Mouse (Mus musculus) forebrain, embryonic 15.5 days (tissue): ENCODE measurements around the gene Araf. TPM values are rescaled to one million over a fixed set of nuclear protein-coding genes. Genes with fewer than 3 reads are reported as not detected.

ENCODE experiments used
- ATAC-seq: fragments of 200-750 bp; cut with Nextera tagmentation; replicated peaks from 2 replicates; pipeline ENCODE4 v1.8.0; 2017; ENCODE audit warnings: mild to moderate bottlenecking, moderate TSS enrichment, moderate library complexity
- H3K27ac ChIP-seq: fragments of 300-500 bp; sonication (generic); replicated peaks from 2 replicates; pipeline ENCODE4 v1.5.1; 2015; ENCODE audit warnings: mild to moderate bottlenecking, inconsistent platforms
- H3K27me3 ChIP-seq: fragments of 300-500 bp; sonication (generic); 2 replicates; pipeline ENCODE4 v1.6.1; 2015; ENCODE audit warnings: inconsistent platforms
- H3K36me3 ChIP-seq: fragments of 300-500 bp; sonication (generic); 2 replicates; pipeline ENCODE4 v1.6.1; 2015; ENCODE audit warnings: mild to moderate bottlenecking, inconsistent platforms
- H3K4me1 ChIP-seq: fragments of 300-500 bp; sonication (generic); 2 replicates; pipeline ENCODE4 v1.6.1; 2015; ENCODE audit warnings: inconsistent platforms
- H3K4me2 ChIP-seq: fragments of 300-500 bp; sonication (generic); replicated peaks from 2 replicates; pipeline ENCODE4 v1.6.1; 2015; ENCODE audit warnings: mild to moderate bottlenecking, inconsistent platforms
- H3K4me3 ChIP-seq: fragments of 300-500 bp; sonication (generic); 2 replicates; pipeline ENCODE4 v1.5.1; 2015; ENCODE audit warnings: mild to moderate bottlenecking, inconsistent platforms
- H3K9ac ChIP-seq: fragments of 300-500 bp; sonication (generic); replicated peaks from 2 replicates; pipeline ENCODE4 v1.6.1; 2015; ENCODE audit warnings: mild to moderate bottlenecking, inconsistent platforms
- H3K9me3 ChIP-seq: fragments of 300-500 bp; sonication (generic); 2 replicates; pipeline ENCODE4 v1.6.1; 2016; ENCODE audit warnings: inconsistent platforms
- WGBS: fragments of 180-500 bp; shearing (Covaris S2); methylation state at CpG from one replicate; pipeline ENCODE4 v1.1.7; 2015; ENCODE audit warnings: mixed read lengths; 5-methylcytosine and 5-hydroxymethylcytosine counted together
- polyA plus RNA-seq: library from polyadenylated mRNA; unstranded; fragments of >200 nt; fragmentation: Nextera tagmentation; extraction: Ambion mirVana; gene quantifications from 2 replicates; pipeline ENCODE4 v1.2.1, GENCODE M21; 2015

Araf gene
- polyA plus RNA-seq, 1 experiment from 2014 or later: 234 TPM

DNA sequence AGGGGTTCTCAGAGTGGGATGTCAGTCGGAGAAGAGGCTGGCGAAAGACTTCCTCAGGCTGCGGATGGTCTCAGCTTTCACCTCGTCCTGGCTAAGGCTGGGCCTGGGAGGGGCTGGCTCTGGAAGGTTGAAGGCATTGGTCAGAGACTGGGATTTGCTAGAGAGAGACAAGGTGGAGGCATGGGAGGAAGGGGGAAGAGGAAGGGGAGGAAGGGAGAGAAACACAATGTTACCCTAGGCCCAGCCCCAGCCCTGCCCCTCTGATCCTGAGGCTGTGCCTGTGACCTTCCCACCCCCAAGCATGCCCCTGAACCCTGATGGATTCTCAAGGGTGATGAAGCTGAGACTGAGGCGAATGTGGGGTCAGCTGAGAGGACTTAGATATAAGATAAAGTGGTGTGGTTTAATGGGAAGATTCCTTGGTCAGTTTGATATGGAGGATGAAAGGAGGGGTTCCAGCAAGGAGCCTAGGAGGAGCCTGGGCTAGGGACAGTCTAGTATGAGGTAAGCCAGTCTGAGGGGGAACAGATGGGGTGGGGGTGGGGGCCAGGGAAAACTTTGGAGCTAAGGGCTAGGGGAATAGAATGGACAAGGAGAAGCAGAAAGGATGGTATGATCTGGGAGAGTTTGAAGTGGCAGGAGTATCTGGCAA lies 64.0 kb downstream of the Araf start:
- no peak overlapping the region for H3K27ac ChIP-seq
- H3K4me2 ChIP-seq: no peak overlapping the region
- no peak overlapping the region for H3K4me3 ChIP-seq
- no peak for ATAC-seq
- peaks cover 9% of the 10 kb centered on the region; the same call in 1 of the 2 replicates for H3K36me3 ChIP-seq
- no peak overlapping the region for H3K9ac ChIP-seq
- H3K27me3 ChIP-seq: no peaks in the 10 kb centered on the region
- WGBS: 57% methylated on average over 5 of the region's 5 CpGs
- H3K4me1 ChIP-seq: no peaks in the 10 kb centered on the region
- H3K9me3 ChIP-seq: no peaks in the 10 kb centered on the region

DNA sequence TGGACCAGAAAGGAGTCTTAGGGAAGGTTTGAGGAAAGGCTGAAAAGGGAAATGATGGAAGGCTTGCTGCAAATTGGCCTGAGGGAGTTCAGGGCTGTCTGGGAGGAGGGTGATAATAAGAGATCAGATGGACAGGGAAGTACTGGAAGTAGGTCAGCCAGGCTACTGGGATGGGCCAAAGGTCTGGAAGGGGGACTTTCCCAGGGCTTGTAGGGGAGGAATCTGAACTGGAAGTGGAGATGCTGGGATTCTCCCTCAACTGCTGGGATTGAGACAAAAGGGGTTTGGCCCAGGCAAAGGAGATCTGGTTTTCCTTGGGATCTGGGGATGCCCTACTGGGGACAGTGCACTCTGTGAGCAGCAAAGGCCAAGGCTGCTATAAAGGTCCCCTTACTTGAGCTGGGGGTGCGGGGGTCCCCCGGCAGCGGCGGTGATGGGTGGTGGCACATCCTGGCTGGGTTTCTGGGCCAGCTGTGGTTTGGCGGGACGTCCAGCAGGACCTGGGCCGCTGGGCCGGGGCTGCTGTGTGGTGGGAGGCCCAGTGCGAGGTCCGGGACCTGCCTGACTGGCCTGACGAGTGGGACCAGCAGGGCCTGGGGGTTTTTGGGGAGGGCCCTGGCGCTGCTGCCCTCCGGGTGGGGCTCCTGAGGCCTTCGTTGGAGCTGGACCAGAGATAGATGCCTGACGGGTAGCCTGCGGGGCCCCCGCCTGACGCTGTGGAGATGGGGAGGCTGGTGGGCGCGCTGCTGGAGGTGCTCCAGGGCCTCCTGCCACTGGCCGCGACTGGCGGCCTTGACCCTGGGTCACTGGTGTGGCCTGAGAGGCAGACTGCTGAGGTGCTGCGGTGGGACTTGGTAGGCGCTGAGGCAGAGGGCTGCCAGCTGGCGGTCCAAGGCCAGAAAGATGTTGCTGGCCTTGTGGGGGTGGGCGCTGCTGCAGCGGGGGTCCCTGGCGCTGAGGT lies 64.8 kb downstream of the Araf start:
- H3K27me3 ChIP-seq: no peaks in the 10 kb centered on the region
- no peaks in the 10 kb centered on the region for H3K9me3 ChIP-seq
- no peak overlapping the region for H3K27ac ChIP-seq
- H3K4me2 ChIP-seq: no peak overlapping the region
- H3K36me3 ChIP-seq: peaks cover 8% of the 10 kb centered on the region; the same call in 1 of the 2 replicates
- no peak overlapping the region for H3K9ac ChIP-seq
- 61% methylated on average over 29 of the region's 29 CpGs for WGBS
- no peak overlapping the region for H3K4me3 ChIP-seq
- no peaks in the 10 kb centered on the region for H3K4me1 ChIP-seq
- no peak for ATAC-seq

DNA sequence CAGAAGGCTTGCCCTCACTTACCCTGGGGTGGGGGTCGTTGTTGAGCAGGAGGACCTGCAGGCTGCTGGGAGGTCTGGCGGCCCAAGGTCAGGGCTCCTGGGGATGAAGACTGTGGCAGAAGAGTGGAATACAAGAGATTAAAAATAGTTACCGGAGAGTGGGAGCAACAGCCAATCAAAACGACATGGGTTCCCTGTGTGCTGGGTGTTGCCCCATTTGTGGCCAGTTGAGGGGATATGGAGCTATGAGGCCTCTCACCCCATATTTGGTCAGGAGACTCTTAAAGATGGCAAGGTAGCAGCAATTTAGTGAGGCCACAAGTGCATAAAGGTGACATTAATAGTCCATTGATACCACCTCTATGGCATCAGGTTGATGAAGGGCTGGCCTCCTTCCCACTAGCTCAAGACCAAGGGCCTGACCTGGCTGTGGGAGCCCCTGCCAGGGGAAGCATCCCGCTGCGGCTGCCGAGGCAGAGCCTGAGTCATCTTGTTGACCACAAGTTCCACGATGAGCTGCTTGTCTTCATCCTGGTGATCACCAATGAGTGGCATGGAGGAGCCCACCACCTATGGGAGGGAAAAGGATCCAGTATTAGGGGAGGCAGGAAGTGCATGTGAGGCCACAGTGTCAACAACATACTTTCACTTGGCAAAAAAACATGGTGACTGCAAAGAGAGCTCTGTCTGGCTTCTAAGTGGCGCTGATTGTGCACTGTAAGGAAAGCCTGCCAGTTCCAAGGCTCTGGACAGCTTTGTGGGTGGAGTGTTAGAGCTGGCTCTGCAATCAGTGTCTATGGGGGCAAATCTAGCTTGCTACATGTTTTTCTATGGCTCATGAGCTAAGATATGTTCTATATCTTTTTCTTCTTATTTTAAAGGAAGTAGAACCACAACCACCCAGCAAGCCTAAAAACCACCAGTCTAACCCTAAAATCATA lies 65.8 kb downstream of the Araf start:
- H3K4me3 ChIP-seq: no peak overlapping the region
- no peak for ATAC-seq
- 92% methylated on average over 9 of the region's 9 CpGs for WGBS

DNA sequence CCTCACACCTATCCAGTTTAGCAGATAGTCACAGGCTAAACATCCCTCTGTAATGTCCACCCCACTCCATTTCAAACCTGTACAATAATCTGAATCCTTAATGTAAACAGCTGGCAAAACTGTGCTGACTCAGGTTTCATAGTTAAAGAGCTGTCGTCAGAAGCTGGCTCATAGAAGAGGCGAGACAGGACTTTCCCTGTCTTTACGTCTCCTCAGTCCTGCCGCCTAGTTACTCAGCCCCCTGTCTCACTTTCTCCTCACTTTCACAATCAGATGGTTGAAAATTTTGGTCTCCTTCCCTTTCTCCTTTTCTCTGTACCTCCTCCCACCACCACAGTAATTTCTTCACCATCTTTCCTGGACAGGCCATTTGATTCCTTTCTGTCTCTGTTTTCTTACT lies 70.5 kb downstream of the Araf start:
- H3K4me2 ChIP-seq: no peak overlapping the region
- ATAC-seq: no peak
- no peaks in the 10 kb centered on the region for H3K27me3 ChIP-seq
- no peak overlapping the region for H3K4me3 ChIP-seq
- no peak overlapping the region for H3K9ac ChIP-seq
- no peaks in the 10 kb centered on the region for H3K36me3 ChIP-seq
- WGBS: 67% methylated on average over 4 of the region's 4 CpGs
- no peaks in the 10 kb centered on the region for H3K9me3 ChIP-seq
- no peak overlapping the region for H3K27ac ChIP-seq
- no peaks in the 10 kb centered on the region for H3K4me1 ChIP-seq

More for the DNA sequence above, 65.8 kb downstream of the Araf start:
- Histone ChIP-seq H3K27me3 (no peaks in the 10 kb centered on the region), H3K4me2 (no peak overlapping the region), H3K36me3 (0 out of 2 replicates have a peak, but pooled peaks cover 3% of the 10 kb centered on the region), H3K9me3 (no peaks in the 10 kb centered on the region), H3K9ac (no peak overlapping the region), H3K4me1 (no peaks in the 10 kb centered on the region), H3K27ac (no peak overlapping the region)

DNA sequence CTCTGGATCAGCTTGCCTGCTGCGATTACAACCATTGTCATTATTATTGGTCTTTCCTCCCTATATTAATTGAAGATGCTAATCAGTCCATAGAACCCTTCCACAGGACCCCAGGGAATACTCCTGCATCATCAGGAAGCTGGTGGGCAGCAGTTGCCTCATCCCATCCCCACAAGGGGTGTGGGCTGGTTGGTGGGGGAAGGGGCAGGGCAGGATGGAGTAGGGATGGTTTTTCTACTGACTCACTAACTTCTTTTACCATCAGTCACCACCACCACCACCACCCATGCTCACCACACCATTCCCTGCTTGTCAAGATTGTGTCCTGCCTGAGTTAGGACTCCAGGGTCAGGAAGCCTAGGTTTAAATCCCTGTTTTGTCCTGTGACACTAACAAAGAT lies 71.6 kb downstream of the Araf start:
- no peaks in the 10 kb centered on the region for H3K27me3 ChIP-seq
- ATAC-seq: no peak
- no peak overlapping the region for H3K4me3 ChIP-seq
- H3K4me1 ChIP-seq: no peaks in the 10 kb centered on the region
- no peak overlapping the region for H3K9ac ChIP-seq
- H3K4me2 ChIP-seq: no peak overlapping the region
- no peaks in the 10 kb centered on the region for H3K36me3 ChIP-seq
- H3K27ac ChIP-seq: no peak overlapping the region
- H3K9me3 ChIP-seq: no peaks in the 10 kb centered on the region
- 83% methylated on average over 1 of the region's 1 CpGs for WGBS

DNA sequence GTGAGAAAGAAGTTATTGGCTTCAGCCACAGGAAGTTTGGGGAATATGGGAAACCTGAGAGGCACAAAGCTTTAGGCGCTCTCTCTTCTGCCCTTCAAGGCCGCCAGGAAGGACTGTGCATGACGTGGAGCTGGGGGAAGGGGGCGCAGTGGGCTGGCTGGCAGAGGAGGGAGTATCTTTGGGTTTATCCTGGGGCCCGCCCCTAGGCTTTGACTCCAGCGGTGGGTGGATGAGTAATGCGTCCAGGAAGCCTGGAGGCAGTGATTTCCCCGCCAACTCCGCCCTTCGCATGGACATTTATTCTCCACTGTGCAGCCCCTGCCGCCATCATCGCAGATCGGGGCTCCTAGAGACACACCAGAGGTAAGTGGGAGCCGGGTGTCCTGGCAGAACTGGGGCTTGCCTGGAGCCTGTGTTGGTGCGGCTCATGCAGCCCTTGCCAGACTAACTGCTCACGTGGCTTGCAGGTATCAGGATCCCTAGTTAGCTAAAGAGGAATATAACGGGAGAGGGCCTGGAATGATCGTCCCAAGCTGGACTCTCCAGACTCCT lies 72.4 kb downstream of the Araf start, which contains the start of gene Timp1:
Timp1 (plus strand) TSS at position 205 of the 552 bp plus-strand sequence.
- no peaks in the 10 kb centered on the region for H3K27me3 ChIP-seq
- peak; percentile 58; the same call in 1 of the 2 replicates for ATAC-seq
- H3K4me1 ChIP-seq: no peaks in the 10 kb centered on the region
- H3K9ac ChIP-seq: no peak within 1 kb of the TSS
- H3K4me2 ChIP-seq: 0 out of 2 replicates have a peak within 1 kb of the TSS, but pooled peaks have one; percentile 8
- H3K4me3 ChIP-seq: no peak within 1 kb of the TSS
- H3K36me3 ChIP-seq: no peaks in the 10 kb centered on the region
- 23% methylated on average over 18 of the region's 18 CpGs for WGBS
- H3K9me3 ChIP-seq: no peaks in the 10 kb centered on the region
- no peak within 1 kb of the TSS for H3K27ac ChIP-seq

DNA sequence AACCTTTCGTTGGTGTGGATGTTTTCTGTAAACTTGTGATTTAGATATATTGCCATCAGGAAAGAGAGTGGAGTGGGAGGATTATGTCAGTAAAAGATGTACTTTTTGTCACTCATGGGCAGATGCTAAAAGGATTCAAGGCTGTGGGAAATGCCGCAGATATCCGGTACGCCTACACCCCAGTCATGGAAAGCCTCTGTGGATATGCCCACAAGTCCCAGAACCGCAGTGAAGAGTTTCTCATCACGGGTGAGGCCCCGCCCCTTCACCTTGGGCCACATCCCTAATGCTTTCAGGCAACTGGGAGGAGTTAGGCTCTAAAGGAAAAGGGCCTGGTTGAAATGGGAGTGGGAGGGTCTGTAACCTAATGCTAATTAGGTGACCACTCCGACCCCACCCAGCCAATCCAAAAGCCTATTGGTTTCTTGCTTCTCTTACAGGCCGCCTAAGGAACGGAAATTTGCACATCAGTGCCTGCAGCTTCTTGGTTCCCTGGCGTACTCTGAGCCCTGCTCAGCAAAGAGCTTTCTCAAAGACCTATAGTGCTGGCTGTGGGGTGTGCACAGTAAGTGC lies 75.4 kb downstream of the Araf start:
- no peak overlapping the region for H3K4me2 ChIP-seq

DNA sequence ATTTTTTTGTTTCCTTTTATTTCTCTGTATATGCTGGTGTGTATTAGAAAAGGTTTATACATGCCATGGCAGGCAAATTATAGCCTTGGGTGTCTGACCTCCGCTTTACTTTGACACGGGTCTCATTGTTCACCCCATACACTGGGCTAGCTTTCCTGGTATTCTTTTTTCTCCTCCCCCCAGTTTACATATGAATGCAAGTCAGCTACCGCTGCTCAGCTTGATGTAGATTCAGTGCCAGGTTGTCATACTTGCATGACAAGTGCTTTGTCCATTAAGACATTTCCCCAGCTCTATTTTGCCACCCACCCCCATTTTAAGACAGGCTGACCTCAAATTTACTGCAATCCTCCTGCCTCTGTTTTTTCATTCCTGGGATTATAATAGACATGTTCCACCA lies 77.6 kb downstream of the Araf start:
- H3K36me3 ChIP-seq: no peaks in the 10 kb centered on the region
- H3K27me3 ChIP-seq: no peaks in the 10 kb centered on the region
- H3K9ac ChIP-seq: no peak overlapping the region
- no peaks in the 10 kb centered on the region for H3K9me3 ChIP-seq
- no peak overlapping the region for H3K27ac ChIP-seq
- WGBS: 25% methylated on average over 3 of the region's 3 CpGs
- H3K4me2 ChIP-seq: no peak overlapping the region
- no peaks in the 10 kb centered on the region for H3K4me1 ChIP-seq
- no peak for ATAC-seq
- no peak overlapping the region for H3K4me3 ChIP-seq

More for the DNA sequence above, 75.4 kb downstream of the Araf start:
- Histone ChIP-seq H3K27me3 (no peaks in the 10 kb centered on the region), H3K36me3 (no peaks in the 10 kb centered on the region), H3K27ac (no peak overlapping the region), H3K4me3 (no peak overlapping the region), H3K4me1 (no peaks in the 10 kb centered on the region), H3K9me3 (no peaks in the 10 kb centered on the region), H3K9ac (no peak overlapping the region)
- no peak for ATAC-seq
- 42% methylated on average over 11 of the region's 11 CpGs for WGBS

DNA sequence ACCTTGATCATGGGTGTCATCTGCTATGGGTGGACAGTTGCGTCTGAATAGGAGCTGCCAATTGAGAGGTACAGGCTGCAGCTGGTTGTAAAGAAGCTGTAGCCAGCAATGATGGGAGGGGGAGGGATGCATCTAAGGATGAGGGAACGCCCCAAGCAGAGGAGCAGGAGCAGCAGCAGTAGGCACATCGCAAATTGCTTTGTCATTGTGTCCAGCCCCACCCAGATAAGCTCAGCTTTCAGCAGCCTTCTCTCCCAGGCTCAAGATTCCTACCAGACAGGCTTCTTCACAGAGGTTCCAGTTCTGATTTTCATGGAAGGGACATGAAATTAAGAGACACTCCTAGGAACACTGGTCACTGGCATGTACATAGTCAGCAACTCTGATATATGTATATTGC lies 112.5 kb downstream of the Araf start:
- Histone ChIP-seq H3K4me3 (no peak overlapping the region), H3K27me3 (no peaks in the 10 kb centered on the region), H3K9me3 (no peaks in the 10 kb centered on the region), H3K27ac (no peak overlapping the region), H3K9ac (no peak overlapping the region), H3K4me1 (no peaks in the 10 kb centered on the region), H3K36me3 (peaks cover 8% of the 10 kb centered on the region; the same call in 1 of the 2 replicates), H3K4me2 (no peak overlapping the region)
- no peak for ATAC-seq
- WGBS: 51% methylated on average over 3 of the region's 3 CpGs
